Mouse (Mus musculus): ENCODE results near the gene Zfp46. TPM values are rescaled to one million over a fixed set of nuclear protein-coding genes. Genes with fewer than 3 reads are reported as not detected.
A peak's percentile ranks its signal among the peaks of the same experiment; 100 is the strongest.

Gene Zfp46
- total RNA-seq, 1 experiment from 2014 or later: 9.5 TPM

DNA sequence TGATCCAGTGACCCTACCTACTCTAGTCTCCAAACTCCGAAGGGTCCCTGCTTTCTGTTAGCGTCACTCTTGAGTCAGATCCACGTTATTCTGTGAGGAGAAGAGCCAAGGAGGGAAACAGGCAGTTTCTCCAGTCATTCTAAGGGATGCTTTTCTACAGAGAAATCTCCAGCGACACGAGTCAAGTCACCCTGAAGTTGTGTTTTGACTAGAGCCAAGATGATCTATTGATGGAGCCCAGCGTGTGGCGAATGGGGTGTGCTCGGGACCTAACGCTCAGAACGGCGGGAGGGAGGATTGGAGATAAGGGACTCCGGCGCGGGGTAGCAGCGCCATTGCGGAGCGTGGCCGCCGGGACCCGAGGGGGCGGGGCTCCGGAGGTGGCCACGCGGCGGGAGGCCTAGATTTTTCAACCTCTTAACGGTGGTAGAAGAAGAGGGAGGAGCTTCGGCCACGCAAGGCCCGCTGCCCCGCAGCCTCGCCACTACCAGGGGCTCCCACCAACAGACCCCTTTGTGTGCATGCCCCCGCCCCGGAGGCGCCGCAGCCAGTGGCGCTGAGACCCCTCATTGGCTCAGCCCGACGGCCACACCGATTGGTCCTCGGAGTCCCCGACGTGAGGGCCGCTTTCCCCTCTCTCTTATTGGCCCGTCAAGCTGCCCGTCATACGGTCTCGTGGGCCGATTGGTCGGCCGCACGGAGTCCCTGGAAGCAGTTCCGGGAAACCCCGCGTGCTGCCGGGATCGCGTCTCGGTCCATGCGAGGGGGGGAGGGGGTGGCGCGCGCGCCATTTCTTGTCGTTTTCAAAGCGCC, 26.0 kb downstream of the Zfp46 start, which contains the start of gene Hnrnpr:
Gene Hnrnpr, plus strand, starts transcription at position 714 of the 813 bp plus-strand sequence.
- peak; percentile 95 for ATAC-seq (replicated peaks; ENCODE audit: low read depth, poor library complexity, severe bottlenecking)

DNA sequence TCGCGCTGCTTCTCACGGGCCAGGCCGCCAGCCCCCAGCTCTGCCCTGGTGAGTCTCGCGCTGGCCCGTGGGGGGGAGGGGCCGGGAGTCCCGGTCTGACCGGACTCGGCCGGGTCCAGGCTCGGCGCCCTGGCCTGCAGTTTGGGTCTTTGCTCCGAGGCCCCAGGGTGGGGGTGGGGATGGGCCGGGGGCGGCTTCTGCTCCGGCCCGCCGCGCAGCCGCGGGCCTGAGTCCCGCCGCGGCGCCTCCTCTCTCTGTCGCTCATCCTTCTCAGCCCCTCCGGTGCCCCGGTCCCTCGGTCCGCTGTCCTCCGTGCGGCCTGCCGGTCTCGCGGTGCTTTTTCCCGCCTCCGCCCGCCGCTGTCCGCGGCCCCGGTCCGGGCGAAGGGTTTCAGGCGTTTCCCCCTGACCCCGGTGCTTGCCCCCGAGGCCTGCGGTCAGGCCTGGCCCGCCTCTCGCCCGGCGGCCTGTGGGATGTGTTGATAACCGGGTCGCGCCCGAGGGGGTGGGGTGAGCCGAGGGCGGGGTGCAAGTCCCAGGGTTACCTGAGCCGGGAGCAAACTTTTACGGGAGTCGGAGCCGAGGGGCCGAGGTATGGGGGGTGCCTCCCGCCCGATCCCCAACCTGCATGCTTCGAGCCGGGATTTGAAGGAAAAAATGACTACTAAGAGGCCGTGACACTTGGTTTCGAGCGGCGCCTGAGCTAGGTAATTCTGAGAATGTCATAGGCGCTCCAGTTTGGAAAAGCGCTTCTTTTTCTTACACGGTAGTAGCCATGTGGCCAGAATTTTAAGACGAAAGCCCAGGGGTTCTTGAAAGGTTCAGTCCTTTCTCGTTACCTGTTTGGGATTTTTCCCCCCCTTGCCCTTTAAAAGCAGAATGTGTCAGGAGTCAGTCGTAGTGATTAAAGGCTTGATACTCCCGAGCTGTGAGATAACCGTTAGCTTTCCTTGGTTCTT, 26.8 kb downstream of the Zfp46 start:
- no peak; the same call in 1 of the 2 replicates for ATAC-seq (replicated peaks; ENCODE audit: low read depth, poor library complexity, severe bottlenecking)

DNA sequence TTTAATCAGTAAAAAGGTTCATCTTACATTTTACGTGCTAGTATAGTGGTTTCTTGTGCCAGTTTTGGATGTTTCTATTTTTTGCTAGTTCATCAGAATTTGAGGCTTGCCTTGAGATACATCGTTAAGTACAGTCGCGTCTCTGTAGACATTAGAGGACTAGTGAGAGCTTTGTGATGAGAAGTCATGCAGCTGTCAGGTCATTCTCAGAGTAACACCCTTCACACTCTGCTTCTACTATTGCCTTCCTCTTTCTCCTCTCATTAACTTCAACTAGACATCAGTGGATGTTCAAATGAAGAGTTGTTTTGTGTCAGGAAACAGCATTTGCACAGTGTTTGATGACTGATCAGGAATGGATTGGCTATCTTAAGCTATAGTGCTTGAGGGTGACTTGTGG, 28.1 kb downstream of the Zfp46 start:
- ATAC-seq (replicated peaks; ENCODE audit: low read depth, poor library complexity, severe bottlenecking): no peak

DNA sequence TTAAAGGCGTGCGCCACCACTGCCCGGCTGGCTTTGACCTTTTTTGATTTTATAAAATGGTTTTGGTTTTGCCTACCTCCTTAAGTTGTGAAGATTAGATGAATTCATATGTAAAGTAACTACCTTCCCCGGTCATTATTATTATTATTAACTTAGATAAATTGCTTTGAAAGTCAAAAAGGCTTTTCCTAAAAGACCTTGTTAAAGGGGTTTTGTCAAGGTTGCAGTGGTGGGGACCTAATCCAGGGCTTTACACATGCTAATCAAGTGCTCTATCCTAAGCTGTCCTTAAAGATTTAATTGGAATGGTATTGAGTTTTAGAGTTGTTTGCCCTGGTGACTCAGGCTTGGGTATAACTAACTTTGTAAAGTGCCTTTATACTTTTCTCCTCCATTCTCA, 33.2 kb downstream of the Zfp46 start:
- no peak for ATAC-seq (replicated peaks; ENCODE audit: low read depth, poor library complexity, severe bottlenecking)

- no peak for ATAC-seq (replicated peaks; ENCODE audit: low read depth, poor library complexity, severe bottlenecking)
Observed at GRCm38 (mm10) chr4:136320016-136320415, 35.5 kb downstream of the Zfp46 start.

- no peak for ATAC-seq (replicated peaks; ENCODE audit: low read depth, poor library complexity, severe bottlenecking)
Observed at GRCm38 (mm10) chr4:136324226-136324625, 39.7 kb downstream of the Zfp46 start.

- no peak for ATAC-seq (replicated peaks; ENCODE audit: low read depth, poor library complexity, severe bottlenecking)
Observed at GRCm38 (mm10) chr4:136327238-136327637, 42.8 kb downstream of the Zfp46 start.

DNA sequence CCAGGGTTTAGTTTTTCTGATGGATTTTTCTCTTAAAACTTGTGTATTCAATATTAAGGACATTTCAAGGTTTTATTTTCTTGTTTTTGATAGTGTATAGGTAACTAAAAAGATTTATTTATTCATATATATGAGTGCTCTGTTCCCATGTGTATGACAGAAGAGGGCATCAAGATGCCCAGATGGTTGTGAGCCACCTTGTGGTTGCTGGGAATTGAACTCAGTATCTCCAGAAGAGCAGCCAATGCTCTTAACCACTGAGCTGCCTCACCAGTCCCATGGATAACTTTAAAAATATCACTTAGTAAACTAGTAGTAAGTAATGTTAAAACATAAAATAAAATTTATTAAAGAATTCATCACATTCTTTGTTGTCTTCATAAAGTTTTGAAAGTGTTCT, 43.6 kb downstream of the Zfp46 start:
- no peak for ATAC-seq (replicated peaks; ENCODE audit: low read depth, poor library complexity, severe bottlenecking)

GRCm38 (mm10) chr4:136331709-136332108, 47.2 kb downstream of the Zfp46 start:
- no peak for ATAC-seq (replicated peaks; ENCODE audit: low read depth, poor library complexity, severe bottlenecking)

DNA sequence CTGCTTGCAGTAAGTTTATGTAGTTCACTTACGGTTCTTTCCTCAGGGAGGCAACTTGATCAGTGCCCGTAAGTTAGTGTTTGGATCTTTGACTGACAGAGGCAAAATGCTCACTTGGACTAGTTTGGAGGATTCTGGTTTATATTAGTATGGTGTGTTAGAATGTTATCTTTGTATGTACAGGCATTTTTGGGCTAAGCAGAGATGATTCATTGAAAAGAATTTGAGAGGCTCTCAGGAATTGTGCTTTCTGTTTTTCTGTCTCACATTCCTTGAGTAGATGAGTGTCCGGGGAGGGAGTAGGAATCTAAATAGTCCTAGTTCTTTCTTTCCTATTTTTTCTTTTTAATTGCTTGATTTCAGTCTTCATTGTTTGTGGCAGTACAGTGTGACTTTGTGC, 48.7 kb downstream of the Zfp46 start:
- no peak for ATAC-seq (replicated peaks; ENCODE audit: low read depth, poor library complexity, severe bottlenecking)

- no peak for ATAC-seq (replicated peaks; ENCODE audit: low read depth, poor library complexity, severe bottlenecking)
Observed at GRCm38 (mm10) chr4:136335065-136335464, 50.6 kb downstream of the Zfp46 start.

DNA sequence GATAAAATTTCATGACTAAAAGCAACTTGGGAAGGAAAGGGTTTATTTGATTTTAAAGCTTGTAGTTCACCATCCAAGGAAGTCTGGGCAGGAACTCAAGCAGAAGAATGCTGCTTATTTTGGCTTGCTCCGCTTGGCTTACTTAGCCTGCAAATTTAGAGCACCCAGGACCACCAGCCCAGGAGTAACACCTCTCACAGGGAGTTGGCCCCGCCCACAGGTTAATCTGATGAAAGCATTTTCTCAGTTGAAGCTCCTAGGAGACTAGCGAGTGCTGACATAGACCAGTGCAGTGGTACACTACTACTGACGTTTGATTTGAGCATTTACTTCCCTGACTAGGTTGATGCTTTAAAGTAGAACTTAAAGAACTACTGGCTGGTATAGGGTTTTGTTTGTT, 52.6 kb downstream of the Zfp46 start:
- ATAC-seq (replicated peaks; ENCODE audit: low read depth, poor library complexity, severe bottlenecking): no peak

Other genes starting within 250 kb of the Zfp46 start
- 1,101 and 1,166 TPM in 2 replicates for gene Rpl11, start 231.3 kb upstream of the Zfp46 start, total RNA-seq (2017)
- gene Id3, start 141.2 kb upstream of the Zfp46 start, total RNA-seq (2017): 2.2 TPM in 1 of 2 replicates, not detected in the other
- gene E2f2, start 112.3 kb upstream of the Zfp46 start, total RNA-seq (2017): 4.3 and 6.8 TPM in 2 replicates
- not detected in 2 replicates for gene Asap3, start 78.3 kb upstream of the Zfp46 start, total RNA-seq (2017)
- not detected in 2 replicates for gene Tcea3, start 37.0 kb upstream of the Zfp46 start, total RNA-seq (2017)
- gene Hnrnpr, start 26.3 kb downstream of the Zfp46 start, total RNA-seq (2017): 225 and 262 TPM in 2 replicates
- gene Htr1d, start 138.8 kb downstream of the Zfp46 start, total RNA-seq (2017): not detected in 2 replicates
- not detected in 2 replicates for gene 6030445D17Rik, start 177.6 kb downstream of the Zfp46 start, total RNA-seq (2017)
- 6.5 and 11.1 TPM in 2 replicates for gene Luzp1, start 185.1 kb downstream of the Zfp46 start, total RNA-seq (2017)

All from common myeloid progenitor, adult 5-6 weeks (primary cell).